Mouse (Mus musculus) testis, adult 2 months (tissue): ENCODE measurements around the gene Cxcr5.

Experiments used
- CTCF ChIP-seq: fragments of 200-500 bp; IDR thresholded peaks from 2 replicates; pipeline ENCODE4 v1.5.1; 2012; ENCODE audit warnings: low read depth, mild to moderate bottlenecking, inconsistent platforms, low read length, moderate library complexity; ENCODE audit not compliant: control insufficient read depth, insufficient read depth, insufficient replicate concordance
- POLR2A ChIP-seq: fragments of 200-500 bp; IDR thresholded peaks from 2 replicates; pipeline ENCODE4 v1.6.1; 2012; ENCODE audit warnings: low read depth, mild to moderate bottlenecking, inconsistent platforms, low read length, moderate library complexity; ENCODE audit not compliant: control insufficient read depth

DNA sequence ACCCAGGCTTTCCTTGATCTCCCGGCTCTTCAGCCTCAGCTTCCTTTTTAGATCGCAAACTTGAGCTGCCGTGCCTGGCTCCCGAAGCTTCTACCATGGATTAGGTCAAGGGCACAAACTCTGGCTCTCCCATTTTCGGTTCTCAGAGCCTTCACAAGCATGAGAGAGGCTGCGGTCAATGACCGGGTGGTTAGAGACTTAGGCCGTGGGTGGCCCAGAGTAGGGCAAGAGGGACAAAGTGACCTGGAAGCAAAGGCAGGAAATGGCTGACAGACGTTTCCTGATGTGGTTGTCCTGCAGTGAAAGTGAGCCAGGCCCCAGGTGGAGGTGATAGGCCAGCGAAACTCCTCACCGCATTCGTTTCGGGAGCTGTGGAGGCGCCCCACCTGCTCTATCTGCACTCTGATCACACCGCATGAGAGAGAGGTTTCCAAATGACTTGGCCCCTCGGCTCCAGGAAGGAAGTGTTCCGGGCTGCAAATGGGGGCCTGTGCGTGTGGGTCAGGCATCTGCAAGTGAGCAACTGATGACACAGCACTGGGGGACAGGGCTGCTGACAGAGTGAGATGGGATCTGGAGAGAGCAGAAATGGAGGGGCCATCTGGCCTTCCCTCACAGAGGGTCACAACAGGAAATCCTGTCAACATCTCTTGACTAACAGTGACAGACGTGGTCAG is 23.9 kb downstream of the Cxcr5 start:
- TF ChIP-seq CTCF = no peak
- no peak for TF ChIP-seq POLR2A
